Mouse (Mus musculus) spleen, adult 2 months (tissue): ENCODE measurements around the gene Tff3. TPM values are rescaled to one million over a fixed set of nuclear protein-coding genes. Genes with fewer than 3 reads are reported as not detected.

ENCODE experiments used
- DNase-seq, 2 experiments: peaks; one replicate each; pipeline versions ENCODE4 v3.0.0 to v3.0.0-alpha.2; 2012 to 2021; ENCODE audit warnings: low spot score in 2 of 2, low read depth in 1 of 2
- H3K27ac ChIP-seq: fragments of 200-500 bp; 2 replicates; pipeline ENCODE4 v1.5.1; 2012; ENCODE audit warnings: low read length, inconsistent platforms; ENCODE audit not compliant: insufficient read depth
- H3K27me3 ChIP-seq: fragments of 200-500 bp; 2 replicates; pipeline ENCODE4 v1.6.1; 2012; ENCODE audit warnings: mild to moderate bottlenecking, moderate library complexity, low read length, inconsistent platforms; ENCODE audit not compliant: control insufficient read depth, insufficient read depth
- H3K36me3 ChIP-seq: fragments of 200-500 bp; 2 replicates; pipeline ENCODE4 v1.6.1; 2012; ENCODE audit warnings: mild to moderate bottlenecking, low read length, inconsistent platforms; ENCODE audit not compliant: control insufficient read depth, insufficient read depth
- H3K4me1 ChIP-seq: fragments of 200-500 bp; 2 replicates; pipeline ENCODE4 v1.6.1; 2011; ENCODE audit warnings: inconsistent platforms; ENCODE audit not compliant: control insufficient read depth, insufficient read depth, insufficient read length
- H3K4me3 ChIP-seq: fragments of 200-500 bp; 2 replicates; pipeline ENCODE4 v1.5.1; 2011; ENCODE audit warnings: mild to moderate bottlenecking, inconsistent platforms; ENCODE audit not compliant: insufficient read depth, insufficient read length; ENCODE audit errors: extremely low read depth
- CTCF ChIP-seq: fragments of 200-500 bp; IDR thresholded peaks from 2 replicates; pipeline ENCODE4 v1.5.1; 2011; ENCODE audit warnings: mild to moderate bottlenecking, inconsistent platforms; ENCODE audit not compliant: insufficient read depth, insufficient read length, insufficient replicate concordance; ENCODE audit errors: extremely low read depth
- POLR2A ChIP-seq: fragments of 200-500 bp; IDR thresholded peaks from 2 replicates; pipeline ENCODE4 v1.6.1; 2011; ENCODE audit warnings: low read depth, low read length, inconsistent platforms
- WGBS: fragments of 180-500 bp; shearing (Covaris S2); methylation state at CpG from one replicate; pipeline ENCODE4 v1.1.7; 2018; 5-methylcytosine and 5-hydroxymethylcytosine counted together
- polyA plus RNA-seq: library from polyadenylated mRNA; depleted of rRNA; stranded (reverse); fragments of >200 nt; gene quantifications from 2 replicates; pipeline ENCODE4 v1.2.3, GENCODE M21; 2012

Tff3 gene
- polyA plus RNA-seq, 1 experiment = not detected

DNA sequence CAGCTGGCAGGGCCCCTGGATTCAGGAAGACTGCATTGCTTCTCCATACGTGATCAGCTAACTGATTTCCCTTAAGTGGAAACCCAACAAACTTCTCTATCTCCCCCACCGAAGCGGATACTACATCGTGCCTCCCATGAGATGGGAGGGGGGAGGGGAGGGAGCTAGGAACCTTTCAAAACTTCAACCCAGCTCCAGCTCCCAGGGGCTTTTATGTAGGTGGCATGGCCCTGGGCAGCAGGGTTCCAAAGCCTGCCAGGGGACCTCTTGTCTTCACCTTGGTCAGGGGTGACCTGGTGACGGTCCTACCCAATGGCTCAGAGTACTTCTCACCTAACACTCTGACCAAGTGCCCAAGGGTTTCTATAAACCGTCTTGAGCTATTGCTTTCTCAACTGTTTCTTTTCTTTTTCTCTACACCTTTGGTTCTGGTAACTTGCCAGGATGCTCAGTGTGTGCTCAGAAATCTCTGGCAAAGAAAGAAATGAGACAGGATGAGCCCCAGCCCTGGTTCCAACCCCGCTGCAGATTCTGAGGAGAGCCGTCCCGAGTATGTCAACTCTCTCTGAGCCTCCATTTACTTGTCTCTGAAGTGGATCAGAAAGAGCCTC is 633 bp downstream of the Tff3 start:
- H3K4me3 ChIP-seq = no peak overlapping the region
- H3K27me3 ChIP-seq = no peaks in the 10 kb centered on the region
- H3K4me1 ChIP-seq = peaks cover 3% of the 10 kb centered on the region; the same call in 1 of the 2 replicates
- WGBS = 82% methylated on average over 9 of the region's 9 CpGs
- H3K27ac ChIP-seq = no peak overlapping the region
- TF ChIP-seq POLR2A (no peak), CTCF (no peak)
- no peaks in the 10 kb centered on the region for H3K36me3 ChIP-seq
- DNase-seq = no peak

DNA sequence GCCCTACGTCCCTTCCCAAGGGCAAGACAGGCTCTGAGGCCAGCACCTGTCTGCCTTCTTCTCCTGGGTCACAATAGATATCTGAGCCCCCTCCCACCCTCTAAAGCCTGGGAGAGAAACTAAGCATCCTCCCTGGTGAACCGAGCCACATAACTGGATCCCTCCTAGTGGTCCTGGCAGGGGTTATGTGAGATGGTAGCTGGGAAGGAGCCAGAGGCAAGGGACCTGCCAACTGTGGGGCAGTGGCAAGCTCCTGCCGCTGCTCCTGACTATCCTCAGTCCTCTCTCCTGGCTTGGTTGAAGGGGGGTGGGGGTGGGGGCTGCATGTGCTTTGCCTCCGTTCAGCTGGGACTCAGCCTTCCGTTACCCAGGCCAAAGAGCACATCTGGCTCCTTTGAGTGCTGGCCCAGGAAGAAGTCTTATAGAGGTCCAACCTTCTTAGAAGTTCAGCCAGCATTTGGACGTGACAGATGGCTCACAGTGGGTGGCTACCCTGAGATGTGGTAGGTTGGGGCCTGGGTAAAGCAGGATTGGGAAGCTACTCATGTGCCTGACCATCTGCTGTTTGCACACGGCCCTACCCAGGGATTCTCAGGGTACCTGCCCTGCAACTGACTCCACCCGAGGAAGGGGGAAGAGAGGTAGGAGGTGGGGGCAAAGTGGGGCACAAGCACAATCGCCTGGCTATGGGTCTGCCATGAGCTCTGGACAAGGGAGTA is 3.7 kb downstream of the Tff3 start:
- TF ChIP-seq CTCF (no peak), POLR2A (no peak)
- WGBS = 62% methylated on average over 9 of the region's 9 CpGs
- Histone ChIP-seq H3K4me3 (no peak overlapping the region), H3K36me3 (no peaks in the 10 kb centered on the region), H3K27ac (no peak overlapping the region), H3K4me1 (peaks cover 3% of the 10 kb centered on the region; the same call in 1 of the 2 replicates), H3K27me3 (no peaks in the 10 kb centered on the region)
- DNase-seq = no peak

DNA sequence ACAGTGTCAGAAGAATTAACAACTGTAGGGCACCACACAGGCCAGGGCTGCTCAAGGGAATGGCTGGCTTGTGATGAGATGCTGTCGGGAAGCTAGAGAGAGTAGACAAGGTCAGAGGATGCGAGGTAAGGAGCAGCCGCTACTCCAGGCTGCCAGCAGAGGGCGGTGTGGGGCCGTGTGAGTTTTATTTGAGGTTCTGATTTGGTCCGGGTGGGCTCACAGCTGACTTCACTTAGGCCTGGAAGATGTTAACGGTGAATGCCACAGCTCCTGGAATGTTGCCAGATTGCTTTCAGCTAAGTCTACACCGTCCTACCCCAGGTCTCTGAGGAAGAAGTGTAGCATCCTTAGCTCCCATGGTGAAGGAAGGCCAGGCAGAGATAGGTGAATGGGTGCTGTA is 7.5 kb downstream of the Tff3 start:
- H3K4me3 ChIP-seq = no peak overlapping the region
- peaks cover 3% of the 10 kb centered on the region; the same call in 1 of the 2 replicates for H3K4me1 ChIP-seq
- WGBS = 8% methylated on average over 8 of the region's 8 CpGs
- no peaks in the 10 kb centered on the region for H3K27me3 ChIP-seq
- peak; percentile 9 to 30 for DNase-seq
- no peak overlapping the region for H3K27ac ChIP-seq
- TF ChIP-seq CTCF (peak; percentile 92), POLR2A (no peak)
- H3K36me3 ChIP-seq = peaks cover 11% of the 10 kb centered on the region

DNA sequence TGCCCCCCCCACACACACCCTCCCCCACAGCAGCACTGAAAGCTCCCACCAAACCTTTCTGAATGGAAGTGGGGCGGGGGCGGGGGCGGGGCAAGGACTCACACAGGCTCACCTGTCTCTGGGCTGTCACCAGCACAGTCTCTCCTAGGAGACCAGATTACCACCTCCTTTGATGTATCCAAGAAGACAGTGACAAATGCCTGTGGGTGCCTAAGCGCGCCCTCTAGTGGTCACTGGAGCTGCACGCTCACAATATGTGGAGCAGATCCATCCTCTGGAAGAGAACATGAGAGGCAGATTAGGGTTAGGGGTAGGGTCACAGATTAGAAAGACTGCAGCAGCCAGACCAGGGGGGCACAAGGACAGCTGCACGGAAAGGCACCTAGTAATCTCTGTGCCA is 10.0 kb downstream of the Tff3 start:
- no peaks in the 10 kb centered on the region for H3K27me3 ChIP-seq
- DNase-seq = peak; percentile 39 to 75
- TF ChIP-seq CTCF = peak; percentile 90; the same call in 1 of the 2 replicates
- no peak for TF ChIP-seq POLR2A
- H3K27ac ChIP-seq = no peak overlapping the region
- H3K4me1 ChIP-seq = no peaks in the 10 kb centered on the region
- H3K36me3 ChIP-seq = peaks cover 27% of the 10 kb centered on the region
- 10% methylated on average over 7 of the region's 7 CpGs for WGBS
- H3K4me3 ChIP-seq = no peak overlapping the region

DNA sequence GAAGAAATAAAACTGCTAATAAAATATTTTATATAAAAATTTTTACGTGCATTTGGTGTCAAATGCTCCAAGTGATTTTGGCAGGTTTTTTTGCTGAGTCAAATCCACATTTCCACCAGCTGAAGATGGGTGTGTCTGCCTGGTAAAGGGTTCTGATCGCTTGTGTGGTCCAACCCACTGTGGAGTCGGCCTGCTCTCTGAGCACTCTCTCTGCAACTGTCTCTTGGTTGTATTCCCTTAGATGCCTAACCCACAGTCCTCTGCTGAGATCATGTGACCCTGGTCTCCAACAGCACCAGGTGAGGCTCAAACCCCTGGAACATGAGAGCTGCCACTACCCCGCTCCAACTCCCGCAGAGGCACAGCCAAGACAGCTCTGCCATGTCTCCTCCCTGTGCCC is 11.5 kb downstream of the Tff3 start:
- TF ChIP-seq POLR2A = no peak
- no peak for TF ChIP-seq CTCF
- Histone ChIP-seq H3K4me3 (no peak overlapping the region), H3K27ac (no peak overlapping the region), H3K27me3 (no peaks in the 10 kb centered on the region), H3K4me1 (no peaks in the 10 kb centered on the region), H3K36me3 (peaks cover 41% of the 10 kb centered on the region)
- WGBS = 82% methylated on average over 5 of the region's 5 CpGs
- DNase-seq = no peak

DNA sequence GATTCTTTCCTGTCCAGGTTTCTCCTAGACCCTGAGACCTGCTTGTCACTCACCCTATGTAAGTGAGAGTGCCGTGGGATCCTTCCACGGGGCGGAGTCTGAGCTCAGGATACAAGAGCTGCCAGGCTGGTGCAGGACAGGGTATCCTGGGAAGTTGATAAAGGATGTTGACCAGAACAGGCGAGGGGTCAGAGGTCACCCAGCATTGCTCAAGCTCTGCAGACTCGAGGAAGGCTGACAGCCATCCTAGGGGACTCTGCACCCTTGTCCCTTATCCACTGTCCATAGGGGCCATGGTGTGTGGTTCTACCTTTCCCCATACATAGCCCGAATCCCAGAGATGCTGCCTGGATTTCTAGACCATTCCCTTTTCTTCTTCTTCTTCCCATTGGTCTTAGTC is 13.4 kb downstream of the Tff3 start:
- 86% methylated on average over 6 of the region's 6 CpGs for WGBS
- TF ChIP-seq CTCF = no peak
- TF ChIP-seq POLR2A = no peak
- Histone ChIP-seq H3K4me3 (no peak overlapping the region), H3K27me3 (no peaks in the 10 kb centered on the region), H3K27ac (no peak overlapping the region), H3K4me1 (no peaks in the 10 kb centered on the region), H3K36me3 (peaks cover 59% of the 10 kb centered on the region)
- no peak for DNase-seq

DNA sequence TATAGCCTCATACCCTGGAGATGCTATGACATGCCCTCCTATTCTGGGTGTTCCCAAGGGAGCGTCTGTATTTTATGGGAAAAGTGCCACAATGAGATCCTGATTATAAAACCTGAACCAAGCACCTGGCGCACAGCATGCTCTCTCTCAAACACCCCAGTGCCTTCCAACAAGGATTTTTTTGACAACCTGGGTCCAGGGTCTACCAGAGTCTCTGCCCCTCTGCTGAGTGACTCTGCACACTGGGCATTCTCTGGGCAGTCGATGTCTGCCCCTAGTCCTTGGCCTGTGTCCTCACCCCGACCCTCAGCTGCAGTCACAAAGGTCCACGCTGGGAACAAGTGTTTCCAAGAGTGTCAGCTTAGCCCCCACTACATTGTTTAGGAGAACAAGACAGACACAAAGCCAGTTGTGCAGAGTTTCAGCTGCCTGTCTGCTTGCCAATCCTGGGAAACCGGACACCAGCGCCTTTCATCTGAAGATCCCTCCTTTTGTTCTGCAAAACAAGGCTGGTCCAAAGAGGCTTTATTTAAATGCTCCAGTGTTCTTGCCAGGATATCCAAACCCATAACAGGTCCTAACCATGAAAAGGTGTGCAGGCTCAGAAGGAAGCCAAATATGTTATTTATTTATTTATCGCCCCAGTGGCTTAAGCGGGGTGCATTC is 16.1 kb downstream of the Tff3 start:
- DNase-seq = no peak
- Histone ChIP-seq H3K36me3 (peaks cover 80% of the 10 kb centered on the region), H3K27ac (no peak overlapping the region), H3K4me3 (no peak overlapping the region), H3K27me3 (no peaks in the 10 kb centered on the region), H3K4me1 (no peaks in the 10 kb centered on the region; the same call in 1 of the 2 replicates)
- no peak for TF ChIP-seq POLR2A
- TF ChIP-seq CTCF = no peak
- 93% methylated on average over 9 of the region's 9 CpGs for WGBS
